Mouse (Mus musculus): ENCODE measurements around the gene Pde1a.

Pde1a gene

DNA sequence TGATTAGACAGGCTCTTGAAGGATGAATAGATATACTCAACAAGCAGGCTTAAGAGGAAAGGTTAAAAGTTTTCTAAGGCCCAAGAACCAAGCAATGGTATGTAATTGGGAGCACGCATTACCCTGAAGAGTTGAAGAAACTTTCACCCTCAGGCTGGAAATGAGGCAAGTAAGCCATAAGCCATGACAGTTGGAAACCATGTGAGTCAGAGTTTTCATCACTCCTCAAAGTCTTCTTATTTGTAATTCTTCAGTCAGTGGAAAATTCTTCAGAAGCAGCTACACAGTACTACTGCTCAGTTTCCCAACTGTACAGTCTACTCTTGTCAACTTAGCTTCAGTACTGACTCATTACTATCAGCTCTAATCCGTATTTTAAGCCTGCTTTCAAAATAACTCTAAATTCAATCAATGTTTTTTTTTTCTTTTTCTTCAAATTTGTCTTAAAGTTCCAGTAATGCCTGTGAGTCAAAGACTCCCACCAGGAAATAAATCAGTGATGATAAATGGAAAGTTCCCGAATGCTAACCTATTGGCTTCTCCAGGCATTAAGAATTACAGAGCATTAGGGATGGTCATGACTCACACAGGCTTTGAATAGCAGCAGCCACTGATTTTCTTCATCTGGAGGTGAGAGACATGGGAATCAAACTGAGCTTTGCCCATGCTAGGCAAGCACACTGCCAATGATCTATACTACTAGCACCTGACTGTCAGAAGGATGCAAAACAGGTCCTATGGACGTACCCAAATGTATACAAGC lies 82.3 kb downstream of the Pde1a start:
- DNase-seq (ENCODE audit: low spot score in 2 of 2), result no peak

DNA sequence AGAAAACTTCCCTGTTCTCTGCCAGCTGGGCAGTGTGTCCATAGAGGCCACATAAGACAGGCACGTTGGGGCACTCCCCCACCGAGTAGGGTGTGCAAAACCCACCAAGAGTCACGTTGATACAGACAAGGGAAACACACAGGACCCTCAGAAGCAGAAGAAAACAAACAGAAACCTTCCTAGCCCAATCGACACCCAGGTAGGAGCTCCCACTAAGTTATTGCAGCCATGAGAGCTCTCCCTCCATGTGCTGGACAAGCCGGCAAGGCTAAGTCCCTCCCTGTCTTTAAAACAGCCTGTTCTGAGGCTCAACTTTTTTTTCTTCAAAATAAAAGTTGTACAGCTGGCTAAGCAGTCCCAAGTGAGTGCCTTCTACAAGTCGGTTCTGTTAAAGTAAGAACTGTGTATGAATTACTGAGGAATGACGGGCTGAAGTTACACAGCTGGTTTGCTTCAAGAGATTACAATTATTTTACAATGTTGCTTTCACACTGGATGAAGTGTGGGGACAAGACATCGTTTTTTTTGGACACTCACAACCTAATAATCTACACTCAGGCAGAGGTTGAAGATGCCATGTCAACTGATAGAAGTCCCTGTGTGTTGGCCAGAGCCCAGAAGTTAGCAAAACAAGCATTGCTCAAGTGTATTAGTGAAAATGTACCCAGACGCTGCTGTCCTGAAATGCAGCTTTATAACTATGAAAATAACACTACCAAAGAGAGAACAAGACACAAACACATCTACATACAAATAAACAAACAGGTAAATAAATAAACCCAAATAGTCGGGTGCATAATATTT lies 90.4 kb downstream of the Pde1a start:
- no peak for DNase-seq (ENCODE audit: low spot score in 2 of 2)

DNA sequence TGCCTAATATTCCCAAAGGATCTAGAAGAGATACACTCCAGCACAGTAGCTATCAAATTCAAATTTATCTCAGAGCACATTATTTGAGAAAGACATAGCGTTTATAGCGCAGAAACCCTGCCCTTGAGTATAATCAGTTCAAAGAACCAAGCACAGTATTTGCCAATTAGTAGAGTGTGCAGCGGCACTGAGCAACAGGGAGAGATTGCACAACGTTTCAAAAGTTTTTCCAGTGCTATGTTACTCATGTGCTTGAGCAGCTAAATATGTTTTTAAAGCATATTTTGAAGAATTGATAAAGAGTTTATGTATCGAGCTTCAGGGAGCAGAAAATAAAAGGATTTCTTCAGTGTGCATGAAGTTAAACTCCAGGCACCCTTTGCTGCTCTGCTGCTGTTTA lies 91.3 kb downstream of the Pde1a start:
- DNase-seq (ENCODE audit: low spot score in 2 of 2), result no peak

DNA sequence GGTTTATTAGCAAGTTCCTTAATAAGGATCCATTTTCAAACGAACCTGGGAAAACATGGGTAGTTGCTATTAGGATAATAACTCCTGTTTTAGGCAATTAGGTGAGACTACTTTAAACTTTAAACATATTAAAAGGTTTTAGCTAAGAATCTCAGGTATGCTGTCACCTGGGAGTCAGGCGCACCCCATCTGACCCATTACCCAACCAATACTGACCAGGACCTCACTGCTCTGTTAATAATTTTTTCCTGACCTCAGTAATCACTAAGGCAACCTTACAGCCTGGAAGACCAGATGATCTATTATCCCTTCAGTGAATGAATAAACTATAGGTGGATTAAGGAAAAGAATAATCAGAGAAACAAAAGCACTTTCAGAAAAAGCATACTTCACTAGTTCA lies 100.2 kb downstream of the Pde1a start:
- no peak for DNase-seq (ENCODE audit: low spot score in 2 of 2)

DNA sequence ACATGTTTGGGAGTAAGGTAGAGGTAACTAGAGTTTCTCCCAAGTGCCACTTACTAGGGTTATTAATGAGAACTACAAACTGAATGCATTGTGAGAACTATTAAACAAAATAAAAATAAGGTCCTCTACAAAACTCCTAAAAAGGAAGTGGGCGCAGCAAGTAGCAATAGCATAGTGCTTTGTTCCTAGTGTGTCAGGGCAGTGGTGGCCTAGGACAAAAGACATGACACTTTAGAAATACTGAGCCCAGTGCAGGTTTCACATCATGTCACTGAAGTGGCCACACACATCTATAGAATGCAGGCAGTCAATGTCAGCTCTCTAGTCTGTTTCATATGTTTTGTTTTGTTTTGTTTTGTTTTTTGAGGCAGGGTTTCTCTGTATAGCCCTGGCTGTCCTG lies 103.2 kb downstream of the Pde1a start:
- DNase-seq (ENCODE audit: low spot score in 2 of 2), result no peak

DNA sequence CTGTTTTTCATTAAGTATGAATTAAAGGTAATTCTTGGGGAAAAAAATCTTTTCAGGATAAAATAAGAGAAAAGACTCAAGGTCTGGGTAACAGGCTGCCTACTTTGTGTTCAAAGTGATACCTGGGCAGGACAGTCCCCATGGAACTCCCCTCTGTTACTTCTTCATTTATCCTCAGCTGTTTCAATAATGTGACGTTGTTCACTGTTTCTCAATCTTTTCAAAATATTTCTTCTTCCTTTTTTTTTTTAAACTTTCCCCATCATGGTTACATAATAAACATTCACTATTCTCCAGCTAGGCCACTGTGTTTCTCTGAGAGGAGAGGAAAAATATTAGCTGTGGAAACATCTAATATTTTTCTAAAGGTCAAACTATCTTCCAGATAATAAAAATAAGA lies 103.7 kb downstream of the Pde1a start:
- no peak for DNase-seq (ENCODE audit: low spot score in 2 of 2)

DNA sequence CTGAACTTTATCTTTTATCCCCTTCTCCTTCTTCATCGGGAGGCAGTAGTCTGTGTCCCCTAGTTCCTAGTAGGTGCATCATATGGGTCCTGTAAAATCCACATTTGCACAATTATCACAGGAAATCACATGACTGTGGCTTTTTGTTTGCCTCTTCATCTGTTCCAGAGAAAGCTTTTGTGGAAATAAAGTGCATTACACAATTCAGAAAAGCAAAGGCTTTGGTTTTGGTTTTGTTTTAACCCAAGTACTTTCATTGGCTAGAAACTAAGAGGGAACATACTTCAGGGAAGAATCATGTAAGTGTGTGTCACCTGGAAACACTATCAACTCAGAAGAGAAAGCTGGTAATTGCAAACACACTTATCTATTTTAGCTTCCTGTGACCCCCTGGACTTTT lies 104.2 kb downstream of the Pde1a start:
- no peak for DNase-seq (ENCODE audit: low spot score in 2 of 2)

DNA sequence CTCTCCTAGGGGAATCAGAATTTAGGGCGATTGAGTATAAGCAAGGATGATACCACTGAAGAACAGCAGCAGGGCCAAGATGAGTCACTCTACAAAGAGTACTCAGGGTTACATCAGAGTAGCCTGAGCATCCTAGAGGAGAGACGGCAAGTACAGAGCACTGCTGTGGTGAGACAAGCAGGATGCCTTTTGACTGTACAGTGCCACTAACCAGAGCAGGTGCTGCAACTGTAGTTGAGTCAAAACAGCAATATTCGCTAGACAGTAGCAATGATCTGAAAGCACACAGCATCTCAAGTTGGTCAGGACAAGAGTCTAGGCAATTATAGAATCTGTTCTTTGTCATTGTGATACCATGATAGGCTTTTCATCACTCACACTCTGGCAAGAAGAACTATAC lies 115.1 kb downstream of the Pde1a start:
- no peak for DNase-seq (ENCODE audit: low spot score in 2 of 2)

DNA sequence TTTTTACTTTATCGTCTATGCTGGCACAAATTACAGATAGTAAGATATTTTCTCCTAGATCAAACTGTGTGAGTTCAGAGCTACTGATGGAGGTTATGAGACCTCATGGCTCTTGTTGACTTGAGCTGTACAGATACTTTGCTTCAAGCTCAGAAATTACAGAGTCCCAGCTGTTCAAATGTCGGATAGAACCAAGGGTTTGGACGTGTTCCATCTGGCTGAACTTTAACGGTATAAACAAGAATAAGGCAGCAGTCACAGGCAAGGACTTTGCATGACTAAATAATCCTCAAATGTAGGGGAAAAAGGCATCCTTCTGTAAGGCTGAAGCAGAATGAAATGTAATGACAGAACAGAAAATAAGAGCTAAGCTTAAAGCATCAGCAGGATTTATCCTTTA lies 116.2 kb downstream of the Pde1a start:
- no peak for DNase-seq (ENCODE audit: low spot score in 2 of 2)

DNA sequence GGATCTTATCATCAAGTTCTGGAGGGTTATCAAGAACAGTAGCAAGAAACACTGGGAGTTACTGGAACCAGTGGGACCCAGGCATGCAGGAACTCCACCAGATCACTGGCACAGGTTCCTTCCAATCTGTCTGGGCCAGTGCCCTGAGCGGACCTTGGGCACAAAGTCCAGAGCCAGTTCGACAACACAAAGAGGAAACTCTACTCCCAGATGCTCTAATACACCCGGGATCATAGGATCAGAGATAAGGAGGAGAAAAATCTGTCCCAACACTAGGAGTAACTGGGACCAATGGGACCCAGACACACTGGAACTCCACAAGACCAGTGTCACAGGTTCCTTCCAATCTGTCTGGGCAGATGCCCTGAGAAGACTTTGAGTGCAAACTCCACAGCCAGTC lies 130.1 kb downstream of the Pde1a start:
- DNase-seq (ENCODE audit: low spot score in 2 of 2), result no peak

DNA sequence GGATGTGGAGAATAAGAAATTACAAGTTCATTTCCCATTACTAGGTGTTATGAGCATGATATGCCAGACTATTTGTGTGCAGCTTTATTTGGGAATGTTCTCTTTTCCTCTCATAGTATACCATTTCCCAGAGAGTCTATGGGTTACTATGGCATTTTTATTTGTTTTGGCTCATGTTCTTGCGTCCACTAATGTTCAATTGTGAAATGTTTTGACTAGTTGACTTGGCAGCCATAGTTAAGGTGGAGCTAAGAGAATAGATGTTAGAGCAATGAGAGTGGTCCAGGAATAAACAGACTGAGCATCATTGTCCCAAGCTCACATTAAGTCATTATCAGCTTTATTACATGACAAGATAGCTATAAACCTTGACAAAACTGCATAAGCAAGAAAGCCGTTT lies 130.8 kb downstream of the Pde1a start:
- no peak for DNase-seq (ENCODE audit: low spot score in 2 of 2)

DNA sequence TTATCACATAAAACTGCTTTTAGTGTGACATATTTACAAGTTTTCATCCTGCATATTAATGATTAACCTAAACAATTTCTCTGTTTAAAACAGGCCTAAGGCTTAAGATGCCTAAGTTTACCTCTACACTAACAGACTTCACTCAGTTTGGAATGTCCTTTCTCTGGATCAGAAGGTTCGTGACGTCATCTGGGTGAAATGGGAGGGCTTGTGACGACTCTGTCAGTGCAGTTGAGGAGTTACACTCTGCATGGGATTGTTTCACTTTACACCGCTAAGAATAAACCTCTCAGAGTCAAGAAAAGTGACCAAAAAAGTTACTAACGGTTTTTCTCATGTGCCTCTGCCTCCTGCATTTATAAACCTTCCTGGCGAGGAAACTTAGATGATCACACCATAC lies 137.6 kb downstream of the Pde1a start:
- DNase-seq (ENCODE audit: low spot score in 2 of 2), result no peak

DNA sequence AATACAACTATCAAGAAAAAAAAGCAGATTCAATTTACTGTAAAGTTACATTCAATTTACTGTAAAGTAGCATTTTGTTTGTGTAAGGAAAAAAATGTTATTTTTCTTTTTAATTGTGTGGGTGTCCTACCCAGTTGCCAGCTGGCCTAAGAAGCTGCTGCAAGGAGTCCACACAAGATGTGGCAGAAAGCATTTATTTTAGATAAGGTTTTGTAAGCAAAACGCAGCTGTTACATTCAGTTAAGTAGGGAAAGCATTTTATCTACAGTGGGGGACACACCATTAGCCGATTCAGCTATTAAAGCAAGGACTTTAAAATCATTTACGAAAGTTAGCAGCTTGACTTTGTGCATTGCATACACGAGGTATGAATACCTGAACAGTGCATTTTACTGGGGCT lies 145.5 kb downstream of the Pde1a start:
- DNase-seq (ENCODE audit: low spot score in 2 of 2), result no peak

DNA sequence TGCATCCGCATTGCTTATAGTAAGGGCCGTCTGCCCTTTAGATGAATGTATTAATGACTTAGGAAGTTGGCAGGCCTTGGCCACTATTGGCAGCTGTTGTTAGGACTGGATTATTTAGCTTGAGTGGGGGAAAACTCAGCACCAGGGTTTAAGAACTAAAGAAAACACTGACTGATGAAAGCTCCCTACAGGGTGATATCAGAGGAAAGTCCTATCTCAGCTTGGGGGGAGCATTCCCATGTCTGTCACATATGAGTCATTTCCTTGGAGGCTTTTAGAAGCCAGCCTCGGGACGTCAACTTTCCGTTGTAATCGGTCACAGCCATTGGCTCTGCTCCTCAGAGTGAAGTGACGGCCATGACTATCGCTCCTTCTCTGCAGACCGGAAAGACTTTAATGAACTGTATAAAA lies 146.0 kb downstream of the Pde1a start:
- no peak for DNase-seq (ENCODE audit: low spot score in 2 of 2)

DNA sequence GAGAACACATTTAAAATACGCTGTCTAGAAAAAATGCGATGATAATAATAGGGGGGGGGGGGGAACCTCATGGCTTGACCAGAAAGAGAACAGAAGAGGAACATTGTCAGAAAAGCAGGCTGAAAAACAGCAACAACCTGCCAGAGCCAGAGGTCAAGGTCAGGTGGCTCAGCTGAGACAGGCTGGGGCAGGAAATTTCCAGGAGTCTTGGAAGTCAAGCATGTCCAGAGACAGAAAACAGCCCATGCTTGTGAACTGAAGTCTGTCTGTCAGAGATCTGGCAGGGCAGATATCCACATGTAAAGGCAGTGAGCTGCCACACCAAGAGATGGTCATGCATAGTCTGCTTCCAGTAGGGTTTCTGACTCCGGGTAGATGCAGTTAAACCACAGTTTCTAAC lies 147.5 kb downstream of the Pde1a start:
- DNase-seq (ENCODE audit: low spot score in 2 of 2), result no peak

DNA sequence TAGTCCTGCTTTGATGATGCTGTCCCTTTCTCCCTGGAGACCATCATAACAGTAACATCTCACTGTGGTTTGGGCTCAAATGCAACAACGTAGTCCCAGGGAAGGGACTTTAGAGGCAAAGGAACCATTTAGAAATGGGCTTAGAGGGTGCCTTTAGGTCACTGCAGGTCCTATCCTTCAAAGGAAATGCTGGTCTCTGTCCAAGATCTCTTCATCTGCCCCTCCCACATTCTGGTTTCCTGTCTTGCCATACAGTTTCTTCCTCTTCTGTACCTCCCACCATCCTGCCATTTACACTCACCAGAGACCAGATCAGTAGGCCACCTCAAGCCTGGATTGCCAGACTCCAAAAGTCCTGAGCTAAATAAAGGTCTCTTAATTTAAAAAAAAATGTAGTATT lies 150.3 kb downstream of the Pde1a start:
- DNase-seq (ENCODE audit: low spot score in 2 of 2), result no peak

DNA sequence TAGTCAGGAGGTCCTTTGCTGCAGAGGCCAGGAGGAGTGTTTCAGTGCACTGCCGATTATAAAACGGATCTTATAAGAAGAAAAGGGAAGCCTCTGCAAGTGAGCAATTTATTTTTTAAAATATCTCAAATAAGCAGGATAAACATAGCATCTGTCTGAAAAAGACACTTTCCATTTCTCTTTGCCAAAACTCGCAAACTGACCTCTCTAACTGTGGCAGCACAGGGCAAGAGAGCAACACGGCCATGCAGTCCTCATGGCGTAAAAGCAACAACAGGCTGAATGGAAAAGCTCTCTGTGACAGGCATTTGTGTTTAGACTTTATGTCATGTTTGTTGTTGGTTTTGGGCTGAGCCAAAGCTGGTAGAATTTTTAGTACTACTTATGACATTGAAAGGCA lies 152.0 kb downstream of the Pde1a start:
- no peak for DNase-seq (ENCODE audit: low spot score in 2 of 2)

DNA sequence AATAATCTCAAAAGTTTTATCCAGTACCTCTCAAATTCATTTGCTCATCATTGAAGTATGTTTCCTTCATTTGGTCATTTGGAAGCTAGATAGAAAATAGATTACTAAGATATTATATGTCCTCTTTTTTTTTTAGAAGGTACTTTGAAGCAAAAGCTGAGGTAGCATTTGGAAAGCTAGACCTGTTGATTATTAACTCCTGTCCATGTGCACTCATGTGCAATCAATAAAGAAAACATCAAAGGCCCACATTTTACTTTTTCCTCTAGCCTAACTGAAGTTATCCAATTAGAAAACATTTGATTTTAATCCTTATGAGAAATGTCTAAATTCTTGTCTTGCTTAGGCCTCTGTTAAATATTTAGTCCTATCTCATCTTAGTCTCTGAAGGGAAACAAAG lies 153.3 kb downstream of the Pde1a start:
- no peak for DNase-seq (ENCODE audit: low spot score in 2 of 2)

DNA sequence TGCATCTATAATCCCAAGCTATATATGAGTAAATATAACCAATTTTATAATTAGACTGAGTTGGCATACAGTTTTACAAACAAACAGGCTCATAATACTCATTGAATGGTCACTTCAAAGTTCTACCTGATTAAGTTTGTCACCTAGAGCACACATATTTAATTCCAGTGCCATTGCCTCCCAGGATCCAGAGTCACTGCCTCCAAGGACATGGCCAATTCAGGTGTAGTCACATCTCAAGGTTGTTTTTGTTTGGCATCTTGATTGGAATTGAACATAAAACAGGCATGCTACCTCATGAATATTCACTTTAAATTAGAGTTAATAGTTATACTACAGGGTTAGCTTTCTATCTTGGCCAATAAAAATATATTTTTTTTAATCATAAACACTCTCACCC lies 157.0 kb downstream of the Pde1a start:
- DNase-seq (ENCODE audit: low spot score in 2 of 2), result no peak

DNA sequence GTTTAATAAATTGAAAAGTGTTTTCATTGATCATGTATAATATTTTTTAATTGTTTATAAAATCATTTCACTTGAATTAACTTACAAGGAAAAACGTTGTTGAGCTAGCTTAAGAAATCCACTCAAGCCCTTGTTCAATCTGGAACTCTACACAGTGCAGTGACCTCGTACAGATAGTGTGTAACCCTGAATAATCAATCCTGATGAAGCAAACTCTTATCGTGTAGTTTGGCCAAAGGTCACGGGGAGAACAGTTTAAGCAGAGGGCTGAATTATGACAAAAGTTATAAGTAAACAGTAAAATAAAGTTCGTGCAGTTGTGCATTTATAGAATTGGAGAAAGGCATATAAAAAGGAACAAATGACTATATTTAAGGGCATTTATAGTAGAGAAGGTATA lies 159.7 kb downstream of the Pde1a start:
- DNase-seq (ENCODE audit: low spot score in 2 of 2), result no peak

DNA sequence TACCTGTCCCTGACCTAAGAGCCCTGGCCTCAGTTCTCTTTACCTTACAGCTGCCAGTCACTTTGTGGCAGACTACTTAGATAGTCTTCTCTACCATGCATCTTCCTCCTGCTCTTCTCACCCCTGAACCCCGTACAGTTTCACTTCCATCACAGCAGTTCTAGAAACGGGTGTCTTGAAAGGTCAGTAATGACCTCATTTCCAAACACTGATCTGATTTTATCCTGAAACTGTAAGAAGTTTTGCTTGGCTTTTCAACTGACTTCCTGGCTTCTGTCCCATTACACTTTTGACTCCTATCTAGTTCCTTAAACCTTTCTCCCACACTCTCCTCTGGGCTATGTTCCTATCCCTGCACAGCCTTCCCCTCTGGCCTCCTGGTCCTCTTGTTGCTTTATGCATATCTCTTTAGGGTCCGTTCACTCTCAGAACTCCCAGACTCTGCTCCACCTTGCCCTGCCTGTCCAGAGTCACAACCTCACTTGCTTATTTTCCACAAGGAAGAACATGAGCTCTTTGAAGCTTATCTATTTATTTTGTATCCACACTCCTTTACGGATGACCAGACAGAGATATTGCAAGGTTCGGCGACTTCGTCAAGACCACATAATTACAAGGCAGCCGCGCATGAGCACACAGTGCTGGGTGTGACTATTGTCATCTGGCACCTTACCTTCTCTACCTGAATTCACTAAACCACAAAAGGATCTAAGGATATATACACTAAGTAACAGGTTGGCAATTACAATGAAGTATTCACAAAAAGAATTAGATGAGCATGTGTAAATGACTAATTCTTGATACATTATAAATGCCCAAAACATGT lies 162.4 kb downstream of the Pde1a start:
- no peak for DNase-seq (ENCODE audit: low spot score in 2 of 2)

DNA sequence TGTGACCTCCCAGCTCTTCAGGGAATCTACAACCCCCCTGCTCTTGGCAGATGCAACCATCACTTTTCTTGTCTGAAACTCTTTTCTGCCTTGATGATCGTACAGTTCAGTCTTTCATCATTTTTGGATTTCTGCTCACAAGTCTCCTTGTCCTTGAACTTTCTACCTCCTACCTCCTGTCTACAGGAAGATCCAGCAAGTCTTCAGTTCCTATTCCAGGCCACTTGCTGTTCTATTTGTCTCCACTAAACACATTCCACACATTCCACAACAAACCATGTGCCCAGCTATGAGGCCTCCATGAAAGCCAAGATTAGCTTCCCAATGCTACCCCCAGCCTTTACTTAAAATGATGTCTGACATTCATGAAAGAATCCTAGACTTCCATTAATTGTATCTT lies 163.2 kb downstream of the Pde1a start:
- DNase-seq (ENCODE audit: low spot score in 2 of 2), result no peak

DNA sequence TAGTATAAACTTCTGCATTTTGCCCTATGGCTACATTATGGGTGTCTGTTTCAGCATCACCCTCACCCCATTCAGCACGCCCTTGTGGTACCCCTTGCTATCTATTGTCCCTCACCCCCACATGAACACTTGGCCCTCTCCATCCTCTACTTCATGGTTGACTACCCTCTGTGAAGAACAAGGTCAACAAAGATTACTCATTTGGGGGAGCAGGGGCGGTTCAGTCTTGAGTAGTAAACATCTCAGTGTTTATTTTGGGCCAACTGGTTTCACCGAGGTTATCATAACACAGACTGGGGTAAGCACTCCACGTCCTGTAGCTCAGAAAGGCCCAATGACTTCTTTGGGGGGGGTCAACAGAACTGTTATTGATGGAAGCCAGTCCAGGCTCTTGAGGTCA lies 164.3 kb downstream of the Pde1a start:
- no peak for DNase-seq (ENCODE audit: low spot score in 2 of 2)
